Mouse (Mus musculus): ENCODE measurements around the gene Trak2.

GRCm38 (mm10) chr1:58971097-58971496, 2.1 kb downstream of the Trak2 start:
- no peak for TF ChIP-seq CTCF (IDR thresholded peaks at IDR 0.05; ENCODE audit: extremely low read depth, insufficient read length, insufficient replicate concordance, low read depth, low read length)
- no peak for TF ChIP-seq POLR2A (IDR thresholded peaks at IDR 0.05; ENCODE audit: low read depth, low read length)
